Mouse (Mus musculus) forebrain, postnatal 0 days (tissue): ENCODE data around the gene Tas1r3. TPM values are rescaled to one million over a fixed set of nuclear protein-coding genes. Genes with fewer than 3 reads are reported as not detected.
A peak's percentile ranks its signal among the peaks of the same experiment; 100 is the strongest.

Experiments used
- ATAC-seq: fragments of 200-750 bp; cut with Nextera tagmentation; 2 replicates; pipeline ENCODE4 v1.8.0; 2017; ENCODE audit warnings: mild to moderate bottlenecking, moderate library complexity
- DNase-seq: peaks from one replicate; pipeline ENCODE4 v3.0.0-alpha.2; 2015
- H3K27ac ChIP-seq: fragments of 300-500 bp; sonication (generic); 2 replicates; pipeline ENCODE4 v1.5.1; 2014; ENCODE audit warnings: low read depth, mild to moderate bottlenecking, antibody characterized with exemption, low read length, moderate library complexity, mixed read lengths
- H3K27me3 ChIP-seq: fragments of 300-500 bp; sonication (generic); 2 replicates; pipeline ENCODE4 v1.6.1; 2014; ENCODE audit warnings: mild to moderate bottlenecking, low read length, mixed read lengths; ENCODE audit not compliant: insufficient read depth
- H3K36me3 ChIP-seq: fragments of 300-500 bp; sonication (generic); 2 replicates; pipeline ENCODE4 v1.6.1; 2014; ENCODE audit warnings: mild to moderate bottlenecking, moderate library complexity; ENCODE audit not compliant: insufficient read depth
- H3K4me1 ChIP-seq: fragments of 300-500 bp; sonication (generic); 2 replicates; pipeline ENCODE4 v1.6.1; 2014; ENCODE audit warnings: antibody characterized with exemption; ENCODE audit not compliant: insufficient read depth
- H3K4me2 ChIP-seq: fragments of 300-500 bp; sonication (generic); 2 replicates; pipeline ENCODE4 v1.6.1; 2014; ENCODE audit warnings: low read depth, mild to moderate bottlenecking, moderate library complexity
- H3K4me3 ChIP-seq: fragments of 300-500 bp; sonication (generic); 2 replicates; pipeline ENCODE4 v1.5.1; 2014; ENCODE audit warnings: low read depth, low read length, mixed read lengths
- H3K9ac ChIP-seq: fragments of 300-500 bp; sonication (generic); 2 replicates; pipeline ENCODE4 v1.6.1; 2014; ENCODE audit warnings: mild to moderate bottlenecking
- H3K9me3 ChIP-seq: fragments of 300-500 bp; sonication (generic); 2 replicates; pipeline ENCODE4 v1.6.1; 2016; ENCODE audit warnings: low read length
- CTCF ChIP-seq: sonication (generic); IDR thresholded peaks from 2 replicates; pipeline ENCODE4 v1.5.1; 2016; ENCODE audit warnings: antibody characterized with exemption, control low read depth, low read depth
- WGBS: fragments of 180-500 bp; shearing (Covaris S2); extraction: QIAGEN DNeasy Blood & Tissue Kit; methylation state at CpG from one replicate; pipeline ENCODE4 v1.1.7; 2014; 5-methylcytosine and 5-hydroxymethylcytosine counted together
- polyA plus RNA-seq: library from polyadenylated mRNA; unstranded; fragments of >200 nt; fragmentation: Nextera tagmentation; extraction: Ambion mirVana; gene quantifications from 2 replicates; pipeline ENCODE4 v1.2.1, GENCODE M21; 2015
- total RNA-seq: library from RNA; depleted of rRNA; stranded (reverse); fragments of >200 nt; gene quantifications from 2 replicates; pipeline ENCODE4 v1.2.3, GENCODE M21; 2014

The Tas1r3 gene
- total and polyA plus RNA-seq, 2 experiments from 2014 or later: 0.22 to 0.67 TPM

DNA sequence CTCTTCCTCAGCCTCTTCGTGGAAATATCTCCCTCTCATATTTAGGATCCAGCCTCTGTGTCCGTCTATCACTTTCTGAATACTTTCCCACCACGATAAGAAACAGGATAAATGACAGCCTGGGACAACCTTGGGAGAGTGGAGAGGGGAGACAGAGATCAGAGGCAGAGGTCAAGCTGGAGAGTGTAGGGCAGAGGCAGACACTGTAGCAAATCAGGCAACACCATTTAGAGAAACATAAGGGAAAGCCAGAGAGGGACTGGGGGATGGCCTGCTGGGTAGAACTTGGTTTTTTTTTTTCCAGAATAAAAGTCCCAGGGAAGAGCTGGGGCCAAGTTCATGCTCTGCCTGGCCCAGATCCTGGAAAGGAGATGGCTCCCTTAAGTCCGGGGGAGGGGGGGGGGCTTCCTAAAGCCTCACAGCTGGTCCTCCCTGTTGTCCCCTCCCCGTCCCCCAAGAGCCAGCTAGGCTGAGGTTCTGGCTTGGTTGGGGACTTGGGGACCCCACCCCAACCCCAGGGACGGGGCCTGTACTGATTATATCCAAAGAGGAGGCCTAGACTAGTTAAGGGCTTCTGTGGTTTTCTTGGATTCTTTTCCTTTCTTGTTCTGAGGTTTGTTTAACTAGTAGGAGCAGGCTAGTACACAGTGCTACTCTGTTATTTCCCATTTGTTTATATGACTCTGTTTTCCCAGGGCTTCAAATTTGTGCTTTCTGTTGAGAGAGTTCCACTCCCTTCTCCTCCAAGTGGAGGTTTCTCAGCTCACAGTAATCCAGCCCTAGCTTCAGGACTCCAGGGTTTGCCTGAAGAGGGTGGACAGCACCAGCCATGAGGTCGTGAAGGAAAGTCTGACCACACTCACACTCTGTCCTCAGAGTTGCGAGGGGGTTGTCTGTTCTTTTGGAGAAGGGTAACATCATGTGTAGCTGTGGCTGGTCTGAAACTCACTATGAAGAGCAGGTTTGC lies 24.7 kb downstream of the Tas1r3 start:
- H3K27ac ChIP-seq: 0 out of 2 replicates have a peak overlapping the region, but pooled peaks have one; percentile 15
- H3K9ac ChIP-seq: no peak overlapping the region
- no peaks in the 10 kb centered on the region for H3K9me3 ChIP-seq
- H3K36me3 ChIP-seq: 0 out of 2 replicates have a peak, but pooled peaks cover 4% of the 10 kb centered on the region
- 59% methylated on average over 8 of the region's 8 CpGs for WGBS
- no peak for ATAC-seq
- no peak for TF ChIP-seq CTCF
- no peak overlapping the region for H3K4me3 ChIP-seq
- H3K4me2 ChIP-seq: no peak overlapping the region
- H3K27me3 ChIP-seq: no peaks in the 10 kb centered on the region
- no peak for DNase-seq
- H3K4me1 ChIP-seq: no peaks in the 10 kb centered on the region

DNA sequence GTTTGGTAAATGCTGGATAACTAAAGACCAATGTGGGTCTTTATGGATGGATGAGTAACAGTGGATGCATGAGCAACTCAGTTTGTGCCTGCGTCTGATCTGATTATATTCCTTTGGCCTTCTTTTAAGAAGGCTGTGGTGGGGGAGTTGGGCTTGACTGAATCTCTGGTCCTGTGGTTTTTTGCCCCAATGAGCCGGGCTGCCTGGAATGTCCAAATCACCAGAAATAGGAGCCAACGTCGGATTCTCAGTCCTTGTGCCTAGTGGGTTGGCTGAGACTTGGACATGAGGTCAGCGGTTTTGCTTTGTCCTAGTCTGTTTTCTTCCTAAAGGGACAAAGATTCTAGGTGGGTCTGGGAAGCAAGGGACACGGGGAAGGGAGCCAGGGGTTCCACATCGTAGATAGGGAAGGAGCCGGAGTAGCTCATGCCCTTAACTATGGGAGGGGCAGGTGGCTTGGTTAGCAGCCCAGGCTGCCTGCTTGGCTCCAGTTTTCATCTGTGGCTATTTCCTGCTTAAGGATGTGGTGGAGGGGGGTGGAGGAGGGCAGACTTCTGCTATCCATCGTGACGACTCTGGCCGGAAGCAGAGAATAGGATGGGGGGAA lies 25.7 kb downstream of the Tas1r3 start:
- no peak for ATAC-seq
- 80% methylated on average over 11 of the region's 11 CpGs for WGBS
- Histone ChIP-seq H3K4me3 (no peak overlapping the region), H3K4me2 (no peak overlapping the region), H3K9ac (no peak overlapping the region), H3K27me3 (no peaks in the 10 kb centered on the region), H3K4me1 (0 out of 2 replicates have a peak, but pooled peaks cover 2% of the 10 kb centered on the region), H3K27ac (no peak overlapping the region), H3K9me3 (no peaks in the 10 kb centered on the region), H3K36me3 (peaks cover 9% of the 10 kb centered on the region; the same call in 1 of the 2 replicates)
- TF ChIP-seq CTCF: no peak
- DNase-seq: no peak

- Histone ChIP-seq H3K27ac (peak overlapping the region; percentile 15; the same call in 1 of the 2 replicates), H3K4me1 (0 out of 2 replicates have a peak, but pooled peaks cover 8% of the 10 kb centered on the region), H3K4me3 (no peak overlapping the region), H3K4me2 (no peak overlapping the region), H3K9me3 (no peaks in the 10 kb centered on the region), H3K9ac (no peak overlapping the region), H3K36me3 (peaks cover 7% of the 10 kb centered on the region; the same call in 1 of the 2 replicates), H3K27me3 (no peaks in the 10 kb centered on the region)
- peak; percentile 69 for TF ChIP-seq CTCF
- WGBS: 35% methylated on average over 2 of the region's 2 CpGs
- DNase-seq (peak; percentile 79), ATAC-seq (peak; percentile 6)
Observed at GRCm38 (mm10) chr4:155833836-155834235, 29.3 kb downstream of the Tas1r3 start.

- ATAC-seq (no peak), DNase-seq (no peak)
- Histone ChIP-seq H3K4me3 (no peak overlapping the region), H3K27ac (no peak overlapping the region), H3K36me3 (peaks cover 7% of the 10 kb centered on the region; the same call in 1 of the 2 replicates), H3K9ac (no peak overlapping the region), H3K9me3 (no peaks in the 10 kb centered on the region), H3K4me1 (0 out of 2 replicates have a peak, but pooled peaks cover 8% of the 10 kb centered on the region), H3K4me2 (no peak overlapping the region), H3K27me3 (no peaks in the 10 kb centered on the region)
- 87% methylated on average over 4 of the region's 4 CpGs for WGBS
- TF ChIP-seq CTCF: no peak
Observed at GRCm38 (mm10) chr4:155833234-155833633, 29.9 kb downstream of the Tas1r3 start.

GRCm38 (mm10) chr4:155832321-155832720 lies 30.8 kb downstream of the Tas1r3 start:
- 55% methylated on average over 10 of the region's 10 CpGs for WGBS
- H3K36me3 ChIP-seq: peaks cover 7% of the 10 kb centered on the region; the same call in 1 of the 2 replicates
- no peak overlapping the region for H3K27ac ChIP-seq
- H3K27me3 ChIP-seq: no peaks in the 10 kb centered on the region
- peak overlapping the region; percentile 71 for H3K4me3 ChIP-seq
- H3K9me3 ChIP-seq: no peaks in the 10 kb centered on the region
- ATAC-seq: no peak
- H3K9ac ChIP-seq: peak overlapping the region; percentile 69
- H3K4me2 ChIP-seq: peak overlapping the region; percentile 81
- 0 out of 2 replicates have a peak, but pooled peaks cover 8% of the 10 kb centered on the region for H3K4me1 ChIP-seq
- no peak for DNase-seq
- no peak for TF ChIP-seq CTCF

DNA sequence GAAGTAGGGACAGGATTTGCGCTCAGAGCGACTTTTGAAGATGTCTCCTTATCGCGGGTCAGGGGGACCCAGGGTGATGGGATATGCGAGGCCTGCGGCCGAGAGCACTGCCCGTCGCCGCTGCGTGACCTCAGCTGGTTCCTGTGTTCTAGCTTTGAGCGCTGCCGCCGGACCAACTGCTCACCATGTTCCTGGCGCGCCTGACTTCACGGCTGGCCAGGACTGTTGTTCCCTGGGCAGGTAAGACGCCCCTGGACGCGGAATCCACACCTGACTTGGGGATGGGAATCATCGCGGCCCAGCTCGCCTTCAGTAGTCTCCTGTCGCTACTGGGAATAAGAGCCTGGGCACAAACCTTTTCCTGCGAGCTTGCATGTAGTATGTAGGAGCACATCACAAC lies 31.3 kb downstream of the Tas1r3 start:
- WGBS: 3% methylated on average over 25 of the region's 25 CpGs
- H3K9me3 ChIP-seq: no peaks in the 10 kb centered on the region

More for the DNA sequence above, 31.3 kb downstream of the Tas1r3 start:
- Histone ChIP-seq H3K27me3 (no peaks in the 10 kb centered on the region), H3K4me1 (0 out of 2 replicates have a peak, but pooled peaks cover 8% of the 10 kb centered on the region), H3K9ac (peak overlapping the region; percentile 69), H3K4me3 (peak overlapping the region; percentile 71), H3K4me2 (peak overlapping the region; percentile 81), H3K27ac (peak overlapping the region; percentile 86), H3K36me3 (peaks cover 10% of the 10 kb centered on the region)
- ATAC-seq (no peak; the same call in 1 of the 2 replicates), DNase-seq (no peak)
- no peak for TF ChIP-seq CTCF
